Mouse (Mus musculus): ENCODE results near the gene Fam167b. TPM values are rescaled to one million over a fixed set of nuclear protein-coding genes. Genes with fewer than 3 reads are reported as not detected.

Fam167b gene
- polyA plus RNA-seq, 1 experiment = 0.26 TPM

- H3K27me3 ChIP-seq (ENCODE audit: control insufficient read depth, insufficient read depth, low read length) = no peaks in the 10 kb centered on the region
- H3K27ac ChIP-seq (ENCODE audit: insufficient read depth, low read length) = peak overlapping the region; percentile 90
- WGBS = 8% methylated on average over 11 of the region's 11 CpGs
- TF ChIP-seq POLR2A (IDR thresholded peaks at IDR 0.05; ENCODE audit: borderline replicate concordance, insufficient read depth, low read length) (0 out of 2 replicates have a peak, but pooled peaks have one; percentile 12), CTCF (IDR thresholded peaks at IDR 0.05; ENCODE audit: borderline replicate concordance, insufficient read depth, low read depth, low read length) (no peak)
- peak in 1 of 2 experiments; percentile 71 for DNase-seq
- peaks cover 18% of the 10 kb centered on the region for H3K4me1 ChIP-seq (ENCODE audit: control insufficient read depth, insufficient read depth, low read length)
- H3K4me3 ChIP-seq (replicated peaks; ENCODE audit: insufficient read depth, low read depth, low read length) = peak overlapping the region; percentile 98
Observed at GRCm38 (mm10) chr4:129622120-129622802, 43.9 kb upstream of the Fam167b start.

GRCm38 (mm10) chr4:129621283-129621841 lies 43.0 kb upstream of the Fam167b start:
- DNase-seq = peak; percentile 76 to 91
- no peaks in the 10 kb centered on the region for H3K27me3 ChIP-seq (ENCODE audit: control insufficient read depth, insufficient read depth, low read length)
- peak overlapping the region; percentile 98 for H3K4me3 ChIP-seq (replicated peaks; ENCODE audit: insufficient read depth, low read depth, low read length)
- peak overlapping the region; percentile 90 for H3K27ac ChIP-seq (ENCODE audit: insufficient read depth, low read length)
- H3K4me1 ChIP-seq (ENCODE audit: control insufficient read depth, insufficient read depth, low read length) = peaks cover 18% of the 10 kb centered on the region
- 11% methylated on average over 8 of the region's 8 CpGs for WGBS
- TF ChIP-seq CTCF (IDR thresholded peaks at IDR 0.05; ENCODE audit: borderline replicate concordance, insufficient read depth, low read depth, low read length) = no peak
- TF ChIP-seq POLR2A (IDR thresholded peaks at IDR 0.05; ENCODE audit: borderline replicate concordance, insufficient read depth, low read length) = peak; percentile 39; the same call in 1 of the 2 replicates

GRCm38 (mm10) chr4:129620419-129621282 lies 42.3 kb upstream of the Fam167b start:
- no peaks in the 10 kb centered on the region for H3K27me3 ChIP-seq (ENCODE audit: control insufficient read depth, insufficient read depth, low read length)

GRCm38 (mm10) chr4:129618786-129619691 lies 40.7 kb upstream of the Fam167b start, which contains the start of gene Iqcc:
Gene Iqcc (minus strand): TSS chr4:129619099.
- H3K27ac ChIP-seq (ENCODE audit: insufficient read depth, low read length) = peak within 1 kb of the TSS; percentile 90
- TF ChIP-seq POLR2A (IDR thresholded peaks at IDR 0.05; ENCODE audit: borderline replicate concordance, insufficient read depth, low read length) (peak; percentile 97), CTCF (IDR thresholded peaks at IDR 0.05; ENCODE audit: borderline replicate concordance, insufficient read depth, low read depth, low read length) (no peak; the same call in 1 of the 2 replicates)
- 2% methylated on average over 44 of the region's 44 CpGs for WGBS
- peaks cover 12% of the 10 kb centered on the region for H3K4me1 ChIP-seq (ENCODE audit: control insufficient read depth, insufficient read depth, low read length)
- DNase-seq = peak; percentile 96 to 97
- peak within 1 kb of the TSS; percentile 62 for H3K4me3 ChIP-seq (replicated peaks; ENCODE audit: insufficient read depth, low read depth, low read length)
- H3K27me3 ChIP-seq (ENCODE audit: control insufficient read depth, insufficient read depth, low read length) = no peaks in the 10 kb centered on the region

More at GRCm38 (mm10) chr4:129620419-129621282, 42.3 kb upstream of the Fam167b start:
- peak overlapping the region; percentile 90 for H3K27ac ChIP-seq (ENCODE audit: insufficient read depth, low read length)
- peaks cover 18% of the 10 kb centered on the region for H3K4me1 ChIP-seq (ENCODE audit: control insufficient read depth, insufficient read depth, low read length)
- no peak for DNase-seq
- peak overlapping the region; percentile 57 for H3K4me3 ChIP-seq (replicated peaks; ENCODE audit: insufficient read depth, low read depth, low read length)
- TF ChIP-seq CTCF (IDR thresholded peaks at IDR 0.05; ENCODE audit: borderline replicate concordance, insufficient read depth, low read depth, low read length) (no peak), POLR2A (IDR thresholded peaks at IDR 0.05; ENCODE audit: borderline replicate concordance, insufficient read depth, low read length) (no peak)
- WGBS = 73% methylated on average over 11 of the region's 11 CpGs

- H3K27me3 ChIP-seq (ENCODE audit: control insufficient read depth, insufficient read depth, low read length) = no peaks in the 10 kb centered on the region
- no peak for TF ChIP-seq POLR2A (IDR thresholded peaks at IDR 0.05; ENCODE audit: borderline replicate concordance, insufficient read depth, low read length)
- TF ChIP-seq CTCF (IDR thresholded peaks at IDR 0.05; ENCODE audit: borderline replicate concordance, insufficient read depth, low read depth, low read length) = no peak
- 96% methylated on average over 5 of the region's 5 CpGs for WGBS
- peak overlapping the region; percentile 90 for H3K27ac ChIP-seq (ENCODE audit: insufficient read depth, low read length)
- peak overlapping the region; percentile 62 for H3K4me3 ChIP-seq (replicated peaks; ENCODE audit: insufficient read depth, low read depth, low read length)
- peaks cover 12% of the 10 kb centered on the region for H3K4me1 ChIP-seq (ENCODE audit: control insufficient read depth, insufficient read depth, low read length)
- DNase-seq = peak in 1 of 2 experiments; percentile 26
Observed at GRCm38 (mm10) chr4:129618031-129618430, 39.7 kb upstream of the Fam167b start.

- Histone ChIP-seq H3K4me3 (replicated peaks; ENCODE audit: insufficient read depth, low read depth, low read length) (no peak overlapping the region), H3K27me3 (ENCODE audit: control insufficient read depth, insufficient read depth, low read length) (no peaks in the 10 kb centered on the region), H3K27ac (ENCODE audit: insufficient read depth, low read length) (no peak overlapping the region), H3K4me1 (ENCODE audit: control insufficient read depth, insufficient read depth, low read length) (peaks cover 12% of the 10 kb centered on the region)
- no peak for DNase-seq
- WGBS = 91% methylated on average over 7 of the region's 7 CpGs
- TF ChIP-seq POLR2A (IDR thresholded peaks at IDR 0.05; ENCODE audit: borderline replicate concordance, insufficient read depth, low read length) (no peak), CTCF (IDR thresholded peaks at IDR 0.05; ENCODE audit: borderline replicate concordance, insufficient read depth, low read depth, low read length) (no peak)
Observed at GRCm38 (mm10) chr4:129617121-129617641, 38.8 kb upstream of the Fam167b start.

Measured in cerebellum, adult 2 months (tissue).